Mouse (Mus musculus): ENCODE data around the gene Pou3f3. TPM values are rescaled to one million over a fixed set of nuclear protein-coding genes. Genes with fewer than 3 reads are reported as not detected.

Gene Pou3f3
- polyA plus RNA-seq, 1 experiment: not detected

DNA sequence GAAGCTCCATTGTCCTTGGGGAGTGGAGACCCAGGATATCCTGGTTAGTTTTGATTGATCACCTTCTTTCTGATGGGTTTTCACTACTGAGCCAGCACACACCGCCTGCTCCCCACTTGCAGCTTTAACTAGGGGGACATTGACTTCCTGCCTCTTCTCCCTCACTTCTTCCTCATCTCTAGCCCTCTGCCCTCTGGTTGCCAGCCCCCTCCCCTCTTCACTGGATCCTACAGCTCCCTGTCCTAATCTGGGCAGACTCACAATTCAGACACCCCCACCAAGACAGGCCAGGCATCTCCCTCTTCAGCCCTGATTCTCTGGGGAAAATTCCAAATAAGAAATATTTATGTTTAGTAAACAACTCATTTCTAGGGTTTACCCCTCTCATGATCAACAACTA, 3.3 kb upstream of the Pou3f3 start:
- H3K27me3 ChIP-seq (ENCODE audit: control insufficient read depth): peaks cover 99% of the 10 kb centered on the region
- no peaks in the 10 kb centered on the region for H3K4me1 ChIP-seq (ENCODE audit: control insufficient read depth)
- TF ChIP-seq GATA1 (IDR thresholded peaks at IDR 0.05; ENCODE audit: low read length) (no peak), TAL1 (IDR thresholded peaks at IDR 0.05; ENCODE audit: low read length) (no peak)
- no peaks in the 10 kb centered on the region; the same call in 1 of the 2 replicates for H3K9me3 ChIP-seq (ENCODE audit: control insufficient read depth, low read length)
- no peak overlapping the region for H3K4me3 ChIP-seq (replicated peaks)
- H3K36me3 ChIP-seq (ENCODE audit: control insufficient read depth): no peaks in the 10 kb centered on the region

DNA sequence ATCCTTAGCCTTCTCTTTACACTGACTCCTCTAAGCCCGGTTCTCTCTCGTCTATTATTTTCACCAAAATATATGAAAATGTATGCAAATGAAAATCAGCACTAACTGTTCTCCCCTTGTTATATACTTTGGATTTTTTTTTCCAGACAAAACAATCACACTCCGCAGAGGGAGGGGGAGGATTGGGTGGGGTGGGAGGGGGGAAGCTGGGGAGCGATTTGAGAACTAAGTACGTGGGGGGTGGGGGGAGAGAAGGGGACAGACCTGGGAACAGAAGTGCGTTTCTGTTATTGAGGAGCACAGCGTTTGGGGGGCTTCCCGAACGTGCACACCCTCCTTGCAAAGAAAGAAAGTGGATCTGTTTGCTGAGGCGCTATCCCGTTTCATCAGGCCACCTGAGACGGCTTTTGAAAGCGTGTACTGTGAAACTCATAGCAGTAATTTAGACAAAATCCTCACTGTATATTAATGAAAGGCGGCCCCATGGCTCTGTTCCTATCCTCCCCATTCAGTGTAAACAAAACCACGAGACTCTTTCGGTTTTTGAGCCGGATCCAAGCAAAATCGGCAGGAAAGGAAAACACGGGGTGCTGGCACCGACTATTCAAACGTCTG, 2.4 kb upstream of the Pou3f3 start:
- H3K27me3 ChIP-seq (ENCODE audit: control insufficient read depth): peaks cover 99% of the 10 kb centered on the region
- peaks cover 5% of the 10 kb centered on the region; the same call in 1 of the 2 replicates for H3K9me3 ChIP-seq (ENCODE audit: control insufficient read depth, low read length)
- no peak overlapping the region for H3K4me3 ChIP-seq (replicated peaks)
- TF ChIP-seq GATA1 (IDR thresholded peaks at IDR 0.05; ENCODE audit: low read length): no peak
- no peak for TF ChIP-seq TAL1 (IDR thresholded peaks at IDR 0.05; ENCODE audit: low read length)
- no peaks in the 10 kb centered on the region for H3K36me3 ChIP-seq (ENCODE audit: control insufficient read depth)
- no peaks in the 10 kb centered on the region for H3K4me1 ChIP-seq (ENCODE audit: control insufficient read depth)

- Histone ChIP-seq H3K27me3 (ENCODE audit: control insufficient read depth) (peaks cover 99% of the 10 kb centered on the region), H3K4me3 (replicated peaks) (no peak overlapping the region), H3K36me3 (ENCODE audit: control insufficient read depth) (no peaks in the 10 kb centered on the region), H3K4me1 (ENCODE audit: control insufficient read depth) (no peaks in the 10 kb centered on the region), H3K9me3 (ENCODE audit: control insufficient read depth, low read length) (peaks cover 6% of the 10 kb centered on the region; the same call in 1 of the 2 replicates)
- no peak for TF ChIP-seq TAL1 (IDR thresholded peaks at IDR 0.05; ENCODE audit: low read length)
- no peak for TF ChIP-seq GATA1 (IDR thresholded peaks at IDR 0.05; ENCODE audit: low read length)
Measured at GRCm38 (mm10) chr1:42693852-42694251, 1.7 kb upstream of the Pou3f3 start.

DNA sequence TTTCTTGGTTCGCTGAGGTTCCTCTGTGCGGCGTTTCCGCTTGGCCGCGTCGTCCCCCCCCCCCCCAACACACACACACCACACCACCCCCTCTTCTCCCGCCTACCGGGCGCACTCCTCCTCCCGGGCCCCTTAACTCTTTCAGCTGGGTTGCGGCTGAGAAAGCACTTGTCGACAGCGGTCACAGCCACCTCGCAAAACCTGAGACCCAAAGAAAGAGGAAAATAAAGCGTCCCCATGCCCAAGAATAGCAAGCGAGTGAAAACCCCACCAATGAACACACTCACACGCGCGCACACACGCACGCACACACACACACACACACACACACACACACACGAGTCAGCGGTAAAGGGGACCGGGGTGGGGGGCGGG, 1.3 kb upstream of the Pou3f3 start:
- H3K4me1 ChIP-seq (ENCODE audit: control insufficient read depth): no peaks in the 10 kb centered on the region
- TF ChIP-seq TAL1 (IDR thresholded peaks at IDR 0.05; ENCODE audit: low read length) (no peak), GATA1 (IDR thresholded peaks at IDR 0.05; ENCODE audit: low read length) (no peak)
- peaks cover 6% of the 10 kb centered on the region; the same call in 1 of the 2 replicates for H3K9me3 ChIP-seq (ENCODE audit: control insufficient read depth, low read length)
- peaks cover 99% of the 10 kb centered on the region for H3K27me3 ChIP-seq (ENCODE audit: control insufficient read depth)
- H3K4me3 ChIP-seq (replicated peaks): no peak overlapping the region
- H3K36me3 ChIP-seq (ENCODE audit: control insufficient read depth): no peaks in the 10 kb centered on the region

DNA sequence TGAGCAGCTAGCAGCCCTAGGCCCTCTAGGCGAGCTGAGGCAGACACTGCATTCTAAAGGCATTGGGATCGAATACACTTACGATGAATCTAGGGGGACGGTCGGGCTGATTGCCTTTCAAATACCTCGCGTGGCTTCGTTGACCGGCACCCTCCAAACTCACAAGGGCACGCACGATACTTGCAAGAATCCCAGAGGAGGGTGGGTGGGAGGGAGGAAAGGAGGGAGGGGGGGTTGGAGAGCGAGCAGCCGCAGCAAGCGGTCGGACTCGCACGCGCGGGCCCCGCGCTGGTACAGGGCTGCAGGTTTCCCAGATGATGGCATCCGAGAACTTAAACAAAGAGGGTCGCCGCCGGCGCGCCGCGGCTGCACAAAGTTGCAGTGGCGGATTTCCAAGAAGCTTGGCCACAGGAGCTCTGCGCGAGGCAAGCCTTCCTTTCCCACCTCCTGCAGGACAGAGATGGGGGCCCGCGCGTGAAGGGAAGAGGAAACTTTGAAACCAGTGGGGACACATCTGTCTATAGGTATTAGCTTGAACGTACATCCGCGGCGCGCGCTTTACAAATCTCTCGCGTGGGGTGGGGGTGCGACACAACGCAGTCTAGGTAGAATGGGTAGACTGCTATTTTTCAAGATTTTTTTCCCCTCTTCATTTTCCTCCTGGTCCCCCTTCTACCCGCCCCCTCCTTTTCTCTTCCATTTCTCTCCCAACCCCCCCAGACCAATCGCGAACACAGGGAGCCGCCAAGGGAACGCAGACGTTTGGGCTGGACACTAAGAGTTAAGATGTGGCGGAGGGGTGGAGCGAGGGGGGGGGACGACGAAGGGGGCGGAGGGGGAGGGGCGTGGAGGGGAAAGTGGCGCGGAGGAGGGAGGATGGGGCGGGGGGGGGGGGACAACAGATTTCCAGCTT, 647 bp upstream of the Pou3f3 start:
- no peaks in the 10 kb centered on the region for H3K4me1 ChIP-seq (ENCODE audit: control insufficient read depth)
- H3K9me3 ChIP-seq (ENCODE audit: control insufficient read depth, low read length): peaks cover 6% of the 10 kb centered on the region; the same call in 1 of the 2 replicates
- no peak overlapping the region for H3K4me3 ChIP-seq (replicated peaks)
- H3K27me3 ChIP-seq (ENCODE audit: control insufficient read depth): peaks cover 99% of the 10 kb centered on the region
- H3K36me3 ChIP-seq (ENCODE audit: control insufficient read depth): no peaks in the 10 kb centered on the region
- TF ChIP-seq GATA1 (IDR thresholded peaks at IDR 0.05; ENCODE audit: low read length) (no peak), TAL1 (IDR thresholded peaks at IDR 0.05; ENCODE audit: low read length) (no peak)

- Histone ChIP-seq H3K4me3 (replicated peaks) (no peak overlapping the region), H3K36me3 (ENCODE audit: control insufficient read depth) (no peaks in the 10 kb centered on the region), H3K4me1 (ENCODE audit: control insufficient read depth) (no peaks in the 10 kb centered on the region), H3K27me3 (ENCODE audit: control insufficient read depth) (peaks cover 100% of the 10 kb centered on the region), H3K9me3 (ENCODE audit: control insufficient read depth, low read length) (peaks cover 6% of the 10 kb centered on the region; the same call in 1 of the 2 replicates)
- TF ChIP-seq GATA1 (IDR thresholded peaks at IDR 0.05; ENCODE audit: low read length) (no peak), TAL1 (IDR thresholded peaks at IDR 0.05; ENCODE audit: low read length) (no peak)
Measured at GRCm38 (mm10) chr1:42696371-42697031, 933 bp downstream of the Pou3f3 start.

DNA sequence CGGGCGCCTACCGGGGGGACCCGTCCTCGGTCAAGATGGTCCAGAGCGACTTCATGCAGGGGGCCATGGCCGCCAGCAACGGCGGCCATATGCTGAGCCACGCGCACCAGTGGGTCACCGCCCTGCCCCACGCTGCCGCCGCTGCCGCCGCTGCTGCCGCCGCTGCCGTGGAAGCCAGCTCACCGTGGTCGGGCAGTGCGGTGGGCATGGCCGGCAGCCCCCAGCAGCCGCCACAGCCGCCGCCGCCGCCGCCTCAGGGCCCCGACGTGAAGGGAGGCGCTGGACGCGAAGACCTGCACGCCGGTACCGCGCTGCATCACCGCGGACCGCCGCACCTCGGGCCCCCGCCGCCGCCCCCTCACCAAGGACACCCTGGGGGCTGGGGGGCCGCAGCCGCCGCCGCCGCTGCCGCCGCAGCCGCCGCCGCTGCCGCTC, 1.8 kb downstream of the Pou3f3 start:
- Histone ChIP-seq H3K27me3 (ENCODE audit: control insufficient read depth) (peaks cover 100% of the 10 kb centered on the region), H3K36me3 (ENCODE audit: control insufficient read depth) (no peaks in the 10 kb centered on the region), H3K9me3 (ENCODE audit: control insufficient read depth, low read length) (peaks cover 6% of the 10 kb centered on the region; the same call in 1 of the 2 replicates), H3K4me1 (ENCODE audit: control insufficient read depth) (no peaks in the 10 kb centered on the region), H3K4me3 (replicated peaks) (no peak overlapping the region)
- no peak for TF ChIP-seq GATA1 (IDR thresholded peaks at IDR 0.05; ENCODE audit: low read length)
- TF ChIP-seq TAL1 (IDR thresholded peaks at IDR 0.05; ENCODE audit: low read length): no peak

- Histone ChIP-seq H3K4me1 (ENCODE audit: control insufficient read depth) (no peaks in the 10 kb centered on the region), H3K36me3 (ENCODE audit: control insufficient read depth) (no peaks in the 10 kb centered on the region), H3K4me3 (replicated peaks) (no peak overlapping the region), H3K9me3 (ENCODE audit: control insufficient read depth, low read length) (peaks cover 6% of the 10 kb centered on the region; the same call in 1 of the 2 replicates), H3K27me3 (ENCODE audit: control insufficient read depth) (peaks cover 99% of the 10 kb centered on the region)
- no peak for TF ChIP-seq TAL1 (IDR thresholded peaks at IDR 0.05; ENCODE audit: low read length)
- TF ChIP-seq GATA1 (IDR thresholded peaks at IDR 0.05; ENCODE audit: low read length): no peak
Measured at GRCm38 (mm10) chr1:42697756-42698583, 2.4 kb downstream of the Pou3f3 start.
